Mouse (Mus musculus) lung, embryonic 16.5 days (tissue): ENCODE data around the gene Lmf1. TPM values are rescaled to one million over a fixed set of nuclear protein-coding genes. Genes with fewer than 3 reads are reported as not detected.

ENCODE experiments used
- ATAC-seq: fragments of 200-750 bp; cut with Nextera tagmentation; 2 replicates; pipeline ENCODE4 v1.8.0; 2017; ENCODE audit warnings: low read depth, mild to moderate bottlenecking, moderate library complexity
- H3K27ac ChIP-seq: fragments of 300-500 bp; sonication (generic); 2 replicates; pipeline ENCODE4 v1.5.1; 2014; ENCODE audit warnings: mild to moderate bottlenecking, control low read depth, low read length
- H3K27me3 ChIP-seq: fragments of 300-500 bp; sonication (generic); 2 replicates; pipeline ENCODE4 v1.6.1; 2014; ENCODE audit warnings: low read depth, low read length, mixed read lengths; ENCODE audit not compliant: control insufficient read depth, insufficient read depth
- H3K36me3 ChIP-seq: fragments of 300-500 bp; sonication (generic); 2 replicates; pipeline ENCODE4 v1.6.1; 2014; ENCODE audit warnings: low read length; ENCODE audit not compliant: control insufficient read depth, insufficient read depth
- H3K4me1 ChIP-seq: fragments of 300-500 bp; sonication (generic); replicated peaks from 2 replicates; pipeline ENCODE4 v1.6.1; 2014; ENCODE audit warnings: low read length, mixed read lengths; ENCODE audit not compliant: control insufficient read depth, insufficient read depth
- H3K4me2 ChIP-seq: fragments of 300-500 bp; sonication (generic); 2 replicates; pipeline ENCODE4 v1.6.1; 2014; ENCODE audit warnings: low read depth, low read length, control low read depth
- H3K4me3 ChIP-seq: fragments of 300-500 bp; sonication (generic); 2 replicates; pipeline ENCODE4 v1.5.1; 2014; ENCODE audit warnings: mild to moderate bottlenecking, low read length, control low read depth
- H3K9ac ChIP-seq: fragments of 300-500 bp; sonication (generic); 2 replicates; pipeline ENCODE4 v1.6.1; 2014; ENCODE audit warnings: low read length, control low read depth
- H3K9me3 ChIP-seq: fragments of 300-500 bp; sonication (generic); 2 replicates; pipeline ENCODE4 v1.6.1; 2016; ENCODE audit warnings: low read length; ENCODE audit not compliant: control insufficient read depth
- WGBS: fragments of 180-500 bp; shearing (Covaris S2); extraction: QIAGEN DNeasy Blood & Tissue Kit; methylation state at CpG from one replicate; pipeline ENCODE4 v1.1.7; 2014; 5-methylcytosine and 5-hydroxymethylcytosine counted together
- polyA plus RNA-seq: library from polyadenylated mRNA; unstranded; fragments of >200 nt; fragmentation: Nextera tagmentation; extraction: Ambion mirVana; gene quantifications from 2 replicates; pipeline ENCODE4 v1.2.1, GENCODE M21; 2015

Gene Lmf1
- polyA plus RNA-seq, 1 experiment from 2014 or later = 26.9 TPM

- 0 out of 2 replicates have a peak overlapping the region, but pooled peaks have one; percentile 22 for H3K9ac ChIP-seq
- H3K4me2 ChIP-seq = no peak overlapping the region
- no peak overlapping the region for H3K27ac ChIP-seq
- H3K4me3 ChIP-seq = no peak overlapping the region
- 56% methylated on average over 6 of the region's 6 CpGs for WGBS
- no peaks in the 10 kb centered on the region for H3K36me3 ChIP-seq
- peaks cover 15% of the 10 kb centered on the region for H3K4me1 ChIP-seq
- ATAC-seq = no peak
- H3K9me3 ChIP-seq = no peaks in the 10 kb centered on the region
- H3K27me3 ChIP-seq = no peaks in the 10 kb centered on the region
Observed at GRCm38 (mm10) chr17:25577263-25577662, 1.6 kb upstream of the Lmf1 start.

- WGBS = 49% methylated on average over 2 of the region's 2 CpGs
- peaks cover 15% of the 10 kb centered on the region for H3K4me1 ChIP-seq
- no peaks in the 10 kb centered on the region for H3K27me3 ChIP-seq
- no peak overlapping the region for H3K27ac ChIP-seq
- H3K4me3 ChIP-seq = no peak overlapping the region
- H3K9me3 ChIP-seq = no peaks in the 10 kb centered on the region
- H3K4me2 ChIP-seq = no peak overlapping the region
- no peaks in the 10 kb centered on the region for H3K36me3 ChIP-seq
- no peak for ATAC-seq
- no peak overlapping the region for H3K9ac ChIP-seq
Observed at GRCm38 (mm10) chr17:25577702-25578101, 1.2 kb upstream of the Lmf1 start.

- H3K4me1 ChIP-seq = peaks cover 15% of the 10 kb centered on the region
- H3K9me3 ChIP-seq = no peaks in the 10 kb centered on the region
- H3K9ac ChIP-seq = peak overlapping the region; percentile 78
- H3K27ac ChIP-seq = peak overlapping the region; percentile 53
- H3K36me3 ChIP-seq = no peaks in the 10 kb centered on the region
- ATAC-seq = peak; percentile 67
- H3K4me3 ChIP-seq = peak overlapping the region; percentile 71
- no peaks in the 10 kb centered on the region for H3K27me3 ChIP-seq
- H3K4me2 ChIP-seq = peak overlapping the region; percentile 96
- WGBS = 5% methylated on average over 21 of the region's 21 CpGs
Observed at GRCm38 (mm10) chr17:25579332-25580047, 605 bp downstream of the Lmf1 start.

- H3K9ac ChIP-seq = no peak overlapping the region
- no peak overlapping the region for H3K27ac ChIP-seq
- no peak overlapping the region for H3K4me2 ChIP-seq
- ATAC-seq = no peak
- H3K27me3 ChIP-seq = no peaks in the 10 kb centered on the region
- H3K4me1 ChIP-seq = peaks cover 11% of the 10 kb centered on the region
- no peaks in the 10 kb centered on the region for H3K9me3 ChIP-seq
- peaks cover 7% of the 10 kb centered on the region for H3K36me3 ChIP-seq
- 74% methylated on average over 8 of the region's 8 CpGs for WGBS
- no peak overlapping the region for H3K4me3 ChIP-seq
Observed at GRCm38 (mm10) chr17:25582076-25582475, 3.2 kb downstream of the Lmf1 start.

- WGBS = 64% methylated on average over 4 of the region's 4 CpGs
- peaks cover 12% of the 10 kb centered on the region for H3K36me3 ChIP-seq
- ATAC-seq = no peak
- no peak overlapping the region for H3K4me2 ChIP-seq
- H3K4me3 ChIP-seq = no peak overlapping the region
- peaks cover 11% of the 10 kb centered on the region for H3K4me1 ChIP-seq
- H3K9ac ChIP-seq = no peak overlapping the region
- H3K9me3 ChIP-seq = no peaks in the 10 kb centered on the region
- H3K27me3 ChIP-seq = no peaks in the 10 kb centered on the region
- H3K27ac ChIP-seq = no peak overlapping the region
Observed at GRCm38 (mm10) chr17:25583099-25583498, 4.2 kb downstream of the Lmf1 start.

GRCm38 (mm10) chr17:25583858-25584257 is 5.0 kb downstream of the Lmf1 start:
- Histone ChIP-seq H3K9me3 (no peaks in the 10 kb centered on the region), H3K27me3 (no peaks in the 10 kb centered on the region), H3K36me3 (peaks cover 12% of the 10 kb centered on the region), H3K27ac (no peak overlapping the region), H3K4me3 (no peak overlapping the region), H3K4me1 (peaks cover 6% of the 10 kb centered on the region), H3K9ac (no peak overlapping the region), H3K4me2 (no peak overlapping the region)
- ATAC-seq = no peak
- WGBS = 78% methylated on average over 8 of the region's 8 CpGs

GRCm38 (mm10) chr17:25584646-25585045 is 5.8 kb downstream of the Lmf1 start:
- no peak overlapping the region for H3K4me3 ChIP-seq
- peaks cover 3% of the 10 kb centered on the region for H3K4me1 ChIP-seq
- H3K27ac ChIP-seq = no peak overlapping the region
- no peak overlapping the region for H3K4me2 ChIP-seq
- H3K9ac ChIP-seq = no peak overlapping the region
- ATAC-seq = no peak
- peaks cover 12% of the 10 kb centered on the region for H3K36me3 ChIP-seq
- H3K27me3 ChIP-seq = no peaks in the 10 kb centered on the region
- H3K9me3 ChIP-seq = no peaks in the 10 kb centered on the region
- WGBS = 86% methylated on average over 9 of the region's 9 CpGs

- ATAC-seq = no peak
Observed at GRCm38 (mm10) chr17:25590068-25590467, 11.2 kb downstream of the Lmf1 start.

GRCm38 (mm10) chr17:25590985-25591384 is 12.1 kb downstream of the Lmf1 start:
- no peak overlapping the region for H3K27ac ChIP-seq
- H3K27me3 ChIP-seq = no peaks in the 10 kb centered on the region
- H3K4me1 ChIP-seq = no peaks in the 10 kb centered on the region
- peaks cover 12% of the 10 kb centered on the region for H3K36me3 ChIP-seq
- H3K9ac ChIP-seq = no peak overlapping the region
- WGBS = 84% methylated on average over 4 of the region's 4 CpGs
- H3K4me2 ChIP-seq = no peak overlapping the region
- ATAC-seq = no peak
- no peak overlapping the region for H3K4me3 ChIP-seq
- H3K9me3 ChIP-seq = 0 out of 2 replicates have a peak, but pooled peaks cover 2% of the 10 kb centered on the region

More at GRCm38 (mm10) chr17:25590068-25590467, 11.2 kb downstream of the Lmf1 start:
- H3K9me3 ChIP-seq = 0 out of 2 replicates have a peak, but pooled peaks cover 2% of the 10 kb centered on the region
- no peak overlapping the region for H3K4me2 ChIP-seq
- no peak overlapping the region for H3K9ac ChIP-seq
- WGBS = 91% methylated on average over 6 of the region's 6 CpGs
- no peaks in the 10 kb centered on the region for H3K27me3 ChIP-seq
- H3K4me1 ChIP-seq = no peaks in the 10 kb centered on the region
- H3K27ac ChIP-seq = no peak overlapping the region
- no peak overlapping the region for H3K4me3 ChIP-seq
- H3K36me3 ChIP-seq = peaks cover 15% of the 10 kb centered on the region
